Mouse (Mus musculus) heart, adult 2 months (tissue): ENCODE data around the gene Nemf. TPM values are rescaled to one million over a fixed set of nuclear protein-coding genes. Genes with fewer than 3 reads are reported as not detected.
"Not testable (repeated sequence)": the region's sequence is repeated elsewhere in the genome, so short reads cannot be mapped to it uniquely, and the experiment has no call there.

ENCODE experiments used
- DNase-seq, 2 experiments: peaks; one replicate each; pipeline ENCODE4 v3.0.0; 2021
- H3K27ac ChIP-seq: fragments of 200-600 bp; 2 replicates; pipeline ENCODE4 v1.8.1; 2022
- H3K27me3 ChIP-seq: fragments of 200-500 bp; 2 replicates; pipeline ENCODE4 v1.6.1; 2012; ENCODE audit warnings: mild to moderate bottlenecking, low read length, inconsistent platforms, mixed read lengths; ENCODE audit not compliant: control insufficient read depth, insufficient read depth
- H3K36me3 ChIP-seq: fragments of 200-500 bp; 2 replicates; pipeline ENCODE4 v1.6.1; 2012; ENCODE audit warnings: low read length, inconsistent platforms; ENCODE audit not compliant: control insufficient read depth, insufficient read depth
- H3K4me1 ChIP-seq: fragments of 200-500 bp; 2 replicates; pipeline ENCODE4 v1.6.1; 2011; ENCODE audit warnings: low read length; ENCODE audit not compliant: control insufficient read depth, insufficient read depth
- H3K4me3 ChIP-seq: fragments of 200-600 bp; 2 replicates; pipeline ENCODE4 v1.8.1; 2022
- H3K79me2 ChIP-seq: fragments of 200-500 bp; replicated peaks from 2 replicates; pipeline ENCODE4 v1.6.1; 2012; ENCODE audit warnings: mild to moderate bottlenecking, inconsistent platforms, low read length, moderate library complexity, mixed read lengths; ENCODE audit not compliant: control insufficient read depth, insufficient read depth
- H3K9ac ChIP-seq: fragments of 200-500 bp; 2 replicates; pipeline ENCODE4 v1.6.1; 2012; ENCODE audit warnings: low read depth, mild to moderate bottlenecking, control low read depth, inconsistent platforms, low read length, mixed read lengths
- CTCF ChIP-seq: fragments of 200-600 bp; IDR thresholded peaks from 2 replicates; pipeline ENCODE4 v1.8.1; 2022; ENCODE audit warnings: antibody characterized with exemption, mild to moderate bottlenecking, moderate library complexity
- EP300 ChIP-seq: fragments of 200-500 bp; IDR thresholded peaks from 2 replicates; pipeline ENCODE4 v1.6.1; 2011; ENCODE audit warnings: low read depth, low read length, control low read depth; ENCODE audit not compliant: insufficient read depth
- POLR2A ChIP-seq: fragments of 200-500 bp; IDR thresholded peaks from 2 replicates; pipeline ENCODE4 v1.6.1; 2011; ENCODE audit warnings: mild to moderate bottlenecking, low read depth, low read length, control low read depth; ENCODE audit not compliant: insufficient read depth
- WGBS: fragments of 180-500 bp; shearing (Covaris S2); methylation state at CpG from one replicate; pipeline ENCODE4 v1.1.7; 2018; 5-methylcytosine and 5-hydroxymethylcytosine counted together
- intact Hi-C: fragments of 180-260 bp; cut with DNase I; formaldehyde crosslinking; loops from one replicate; pipeline ENCODE4 v1.15.1; 2025
- polyA plus RNA-seq: library from polyadenylated mRNA; depleted of rRNA; stranded (reverse); fragments of >200 nt; gene quantifications from 2 replicates; pipeline ENCODE4 v1.2.3, GENCODE M21; 2012
- total RNA-seq, 2 experiments: library from RNA; stranded (reverse); gene quantifications; 2 replicates each; pipeline ENCODE4 v1.2.3; 2021

The Nemf gene
- total and polyA plus RNA-seq, 3 experiments: 3.8 to 22.7 (median 21.9) TPM

GRCm38 (mm10) chr12:69370936-69371335 is 14.0 kb upstream of the Nemf start:
- Histone ChIP-seq H3K79me2 (peaks cover 5% of the 10 kb centered on the region), H3K27me3 (no peaks in the 10 kb centered on the region), H3K9ac (peak overlapping the region; percentile 92; the same call in 1 of the 2 replicates), H3K36me3 (peaks cover 14% of the 10 kb centered on the region), H3K27ac (peak overlapping the region; percentile 100), H3K4me1 (peaks cover 2% of the 10 kb centered on the region), H3K4me3 (peak overlapping the region; percentile 87)
- TF ChIP-seq EP300 (no peak), CTCF (no peak), POLR2A (no peak)
- no peak for DNase-seq
- intact Hi-C loops: loop anchor here (5.0 kb wide), 1 partner anchor 76 kb away; no protein-coding TSS in a partner anchor
- 10% methylated on average over 7 of the region's 7 CpGs for WGBS

GRCm38 (mm10) chr12:69367557-69367956 is 10.6 kb upstream of the Nemf start:
- 0 out of 2 replicates have a peak, but pooled peaks cover 1% of the 10 kb centered on the region for H3K79me2 ChIP-seq
- 75% methylated on average over 2 of the region's 2 CpGs for WGBS
- TF ChIP-seq CTCF (no peak), POLR2A (no peak), EP300 (no peak)

GRCm38 (mm10) chr12:69366424-69366823 is 9.5 kb upstream of the Nemf start:
- Histone ChIP-seq H3K27me3 (no peaks in the 10 kb centered on the region), H3K27ac (no peak overlapping the region), H3K4me1 (peaks cover 3% of the 10 kb centered on the region), H3K9ac (no peak overlapping the region), H3K79me2 (no peaks in the 10 kb centered on the region), H3K4me3 (no peak overlapping the region), H3K36me3 (no peaks in the 10 kb centered on the region)
- DNase-seq: no peak
- intact Hi-C loops: loop anchor here (10.0 kb wide), 1 partner anchor 528 kb away; the partner anchor contains the start of genes Atl1 and Map4k5
- TF ChIP-seq CTCF: peak; percentile 76
- no peak for TF ChIP-seq EP300
- TF ChIP-seq POLR2A: no peak

More at GRCm38 (mm10) chr12:69367557-69367956, 10.6 kb upstream of the Nemf start:
- H3K27ac ChIP-seq: no peak overlapping the region
- H3K4me1 ChIP-seq: peaks cover 1% of the 10 kb centered on the region
- intact Hi-C loops: loop anchor here (10.0 kb wide), 1 partner anchor 527 kb away; the partner anchor contains the start of genes Atl1 and Map4k5
- no peak for DNase-seq
- no peak overlapping the region for H3K4me3 ChIP-seq
- no peak overlapping the region for H3K9ac ChIP-seq
- no peaks in the 10 kb centered on the region for H3K27me3 ChIP-seq
- H3K36me3 ChIP-seq: no peaks in the 10 kb centered on the region

GRCm38 (mm10) chr12:69365757-69366156 is 8.8 kb upstream of the Nemf start:
- H3K4me1 ChIP-seq: peaks cover 3% of the 10 kb centered on the region
- intact Hi-C loops: loop anchor here (2.0 to 10.0 kb wide), 2 partner anchors 209 to 529 kb away; partner anchors contain the start of genes Atl1 and Map4k5
- no peak overlapping the region for H3K9ac ChIP-seq
- no peaks in the 10 kb centered on the region for H3K27me3 ChIP-seq
- TF ChIP-seq POLR2A: no peak
- no peak for TF ChIP-seq CTCF
- TF ChIP-seq EP300: no peak
- H3K36me3 ChIP-seq: no peaks in the 10 kb centered on the region
- H3K79me2 ChIP-seq: no peaks in the 10 kb centered on the region
- WGBS: 82% methylated on average over 7 of the region's 7 CpGs
- no peak overlapping the region for H3K27ac ChIP-seq
- H3K4me3 ChIP-seq: no peak overlapping the region
- DNase-seq: no peak

- Histone ChIP-seq H3K36me3 (no peaks in the 10 kb centered on the region), H3K4me1 (peaks cover 3% of the 10 kb centered on the region), H3K27ac (peak overlapping the region; percentile 92), H3K4me3 (peak overlapping the region; percentile 59), H3K9ac (peak overlapping the region; percentile 86), H3K79me2 (no peaks in the 10 kb centered on the region), H3K27me3 (no peaks in the 10 kb centered on the region)
- TF ChIP-seq POLR2A (peak; percentile 98), EP300 (peak; percentile 54; the same call in 1 of the 2 replicates), CTCF (peak; percentile 51)
- peak; percentile 88 for DNase-seq
- intact Hi-C loops: loop anchor here (2.0 to 10.0 kb wide), 4 partner anchors 137 to 531 kb away; partner anchors contain the start of genes Atl1, Map4k5 and Sos2
- 4% methylated on average over 31 of the region's 32 CpGs for whole genome bisulfite sequencing
These were observed 7.2 kb upstream of the Nemf start for GRCm38 (mm10) chr12:69363899-69364762.

GRCm38 (mm10) chr12:69363110-69363509 is 6.1 kb upstream of the Nemf start:
- not testable (repeated sequence) for H3K27ac ChIP-seq
- intact Hi-C loops: loop anchor here (2.0 to 10.0 kb wide), 3 partner anchors 138 to 532 kb away; partner anchors contain the start of genes Atl1, Map4k5 and Sos2

More at GRCm38 (mm10) chr12:69363110-69363509, 6.1 kb upstream of the Nemf start:
- not testable (repeated sequence) for H3K9ac ChIP-seq, H3K4me3 ChIP-seq, H3K27me3 ChIP-seq, DNase-seq, H3K4me1 ChIP-seq, H3K79me2 ChIP-seq, H3K36me3 ChIP-seq
- 98% methylated on average over 7 of the region's 7 CpGs for WGBS
